Mouse (Mus musculus): Measurements from ENCODE around the gene Lrrc75b.

The Lrrc75b gene

DNA sequence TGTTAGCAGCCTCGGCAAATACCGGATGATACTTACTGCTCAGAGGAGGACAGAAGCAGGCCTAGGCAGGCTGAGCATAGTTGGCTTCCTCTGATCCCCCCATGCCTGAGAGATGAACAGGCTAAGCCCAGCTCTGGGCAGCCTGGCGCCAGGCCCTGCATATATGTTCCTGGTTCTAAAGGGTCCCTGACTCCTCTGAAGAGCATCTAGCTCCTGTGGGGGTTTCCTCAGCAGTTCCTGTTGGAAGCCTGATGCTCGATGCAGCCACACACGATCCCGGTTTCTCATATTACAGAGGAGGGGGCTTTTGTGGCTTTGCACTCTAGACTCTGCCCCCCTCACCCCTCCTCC is 394 bp upstream of the Lrrc75b start:
- H3K36me3 ChIP-seq (ENCODE audit: control insufficient read depth, insufficient read depth, low read length, poor library complexity, severe bottlenecking) = no peaks in the 10 kb centered on the region
- H3K27me3 ChIP-seq (ENCODE audit: control insufficient read depth, insufficient read depth, low read length, poor library complexity, severe bottlenecking) = 0 out of 2 replicates have a peak, but pooled peaks cover 3% of the 10 kb centered on the region
- DNase-seq (ENCODE audit: low read depth, low spot score) = peak; percentile 8

GRCm38 (mm10) chr10:75559041-75559675 is 972 bp downstream of the Lrrc75b start:
- no peak for DNase-seq (ENCODE audit: low read depth, low spot score)
- no peaks in the 10 kb centered on the region for H3K36me3 ChIP-seq (ENCODE audit: control insufficient read depth, insufficient read depth, low read length, poor library complexity, severe bottlenecking)
- 0 out of 2 replicates have a peak, but pooled peaks cover 3% of the 10 kb centered on the region for H3K27me3 ChIP-seq (ENCODE audit: control insufficient read depth, insufficient read depth, low read length, poor library complexity, severe bottlenecking)

- 0 out of 2 replicates have a peak, but pooled peaks cover 3% of the 10 kb centered on the region for H3K27me3 ChIP-seq (ENCODE audit: control insufficient read depth, insufficient read depth, low read length, poor library complexity, severe bottlenecking)
- DNase-seq (ENCODE audit: low read depth, low spot score) = no peak
- no peaks in the 10 kb centered on the region for H3K36me3 ChIP-seq (ENCODE audit: control insufficient read depth, insufficient read depth, low read length, poor library complexity, severe bottlenecking)
These were observed 1.6 kb downstream of the Lrrc75b start for GRCm38 (mm10) chr10:75558515-75558914.

GRCm38 (mm10) chr10:75556026-75556425 is 4.1 kb downstream of the Lrrc75b start:
- DNase-seq (ENCODE audit: low read depth, low spot score) = no peak
- Histone ChIP-seq H3K36me3 (ENCODE audit: control insufficient read depth, insufficient read depth, low read length, poor library complexity, severe bottlenecking) (no peaks in the 10 kb centered on the region), H3K27me3 (ENCODE audit: control insufficient read depth, insufficient read depth, low read length, poor library complexity, severe bottlenecking) (0 out of 2 replicates have a peak, but pooled peaks cover 3% of the 10 kb centered on the region)

GRCm38 (mm10) chr10:75555557-75555956 is 4.6 kb downstream of the Lrrc75b start:
- no peak for DNase-seq (ENCODE audit: low read depth, low spot score)
- H3K27me3 ChIP-seq (ENCODE audit: control insufficient read depth, insufficient read depth, low read length, poor library complexity, severe bottlenecking) = no peaks in the 10 kb centered on the region
- no peaks in the 10 kb centered on the region for H3K36me3 ChIP-seq (ENCODE audit: control insufficient read depth, insufficient read depth, low read length, poor library complexity, severe bottlenecking)

DNA sequence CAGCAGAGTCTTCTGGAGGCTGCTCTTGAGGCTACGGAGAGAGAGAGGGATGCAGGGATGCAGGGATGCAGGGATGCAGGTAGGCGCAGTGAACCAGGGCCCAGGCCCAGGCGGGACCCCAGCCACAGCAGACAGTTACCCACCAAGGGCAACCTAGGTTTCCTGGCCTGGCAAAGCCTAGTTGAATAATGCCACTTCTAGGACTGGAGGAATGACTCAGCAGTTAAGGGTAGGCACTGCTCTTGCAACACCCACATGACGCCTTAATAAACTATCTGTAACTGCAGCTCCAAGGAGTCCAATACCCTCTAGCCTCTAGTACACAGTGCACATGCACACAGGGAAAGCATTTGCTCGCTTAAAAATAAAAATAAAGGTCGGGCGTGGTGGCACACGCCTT is 6.0 kb downstream of the Lrrc75b start:
- no peaks in the 10 kb centered on the region for H3K36me3 ChIP-seq (ENCODE audit: control insufficient read depth, insufficient read depth, low read length, poor library complexity, severe bottlenecking)
- no peak for DNase-seq (ENCODE audit: low read depth, low spot score)
- no peaks in the 10 kb centered on the region for H3K27me3 ChIP-seq (ENCODE audit: control insufficient read depth, insufficient read depth, low read length, poor library complexity, severe bottlenecking)

DNA sequence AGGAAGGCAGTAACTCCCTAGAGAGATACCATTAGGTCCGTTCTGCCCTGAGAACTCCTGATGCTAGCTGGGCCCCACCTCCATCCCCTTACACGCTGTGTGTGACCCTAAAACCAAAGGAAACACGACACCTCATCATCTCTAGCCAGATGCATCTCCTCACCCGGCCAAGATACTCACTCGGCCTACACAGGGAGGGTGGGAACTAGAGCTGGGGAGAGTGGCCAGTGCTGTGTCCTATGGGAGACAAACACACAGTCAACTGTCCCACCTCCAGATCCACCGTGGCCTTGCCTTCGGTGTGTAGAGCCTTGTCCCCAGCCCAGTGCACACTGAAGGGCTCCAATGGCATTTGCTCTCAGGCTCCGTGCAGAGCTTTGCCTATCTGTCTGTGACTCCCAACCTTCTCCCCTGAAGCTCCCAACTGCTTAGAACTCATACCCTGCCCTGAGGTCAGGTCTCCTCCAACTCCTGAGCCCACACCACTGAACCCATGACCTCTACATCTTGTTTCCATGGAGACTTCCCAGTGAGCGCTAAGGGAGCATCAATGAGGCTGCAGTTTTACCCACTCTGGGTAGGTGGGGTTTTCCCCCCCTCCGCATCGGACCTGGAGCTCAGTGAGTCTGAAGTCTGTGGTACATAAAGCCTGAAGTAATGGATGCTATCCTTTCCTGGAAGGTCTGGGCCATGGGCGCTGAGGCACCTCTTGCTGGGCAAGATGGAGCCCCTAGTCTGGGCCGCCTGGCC is 7.3 kb downstream of the Lrrc75b start:
- no peak for DNase-seq (ENCODE audit: low read depth, low spot score)
- H3K36me3 ChIP-seq (ENCODE audit: control insufficient read depth, insufficient read depth, low read length, poor library complexity, severe bottlenecking) = no peaks in the 10 kb centered on the region
- no peaks in the 10 kb centered on the region for H3K27me3 ChIP-seq (ENCODE audit: control insufficient read depth, insufficient read depth, low read length, poor library complexity, severe bottlenecking)

GRCm38 (mm10) chr10:75552106-75552505 is 8.0 kb downstream of the Lrrc75b start:
- Histone ChIP-seq H3K36me3 (ENCODE audit: control insufficient read depth, insufficient read depth, low read length, poor library complexity, severe bottlenecking) (no peaks in the 10 kb centered on the region), H3K27me3 (ENCODE audit: control insufficient read depth, insufficient read depth, low read length, poor library complexity, severe bottlenecking) (no peaks in the 10 kb centered on the region)
- DNase-seq (ENCODE audit: low read depth, low spot score) = no peak

DNA sequence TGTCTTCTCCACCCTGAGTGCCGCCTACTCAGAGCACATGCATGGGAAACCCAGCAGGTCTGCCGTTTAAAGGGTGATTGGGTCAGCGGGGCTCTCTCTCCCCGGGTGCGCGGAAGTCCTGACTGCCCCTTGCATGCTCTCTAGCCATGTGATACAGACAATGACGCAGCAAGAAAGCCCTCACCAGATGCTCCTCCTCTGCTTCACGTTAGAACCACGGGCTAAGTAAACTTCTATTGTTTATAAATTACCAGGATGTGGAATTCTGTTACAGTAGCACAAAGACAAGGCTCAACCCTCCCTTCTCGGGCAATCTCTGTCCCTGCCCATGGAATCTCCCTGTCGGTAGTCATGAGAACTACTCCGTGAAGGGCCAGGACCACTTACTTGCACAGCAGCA is 9.0 kb downstream of the Lrrc75b start:
- Histone ChIP-seq H3K36me3 (ENCODE audit: control insufficient read depth, insufficient read depth, low read length, poor library complexity, severe bottlenecking) (no peaks in the 10 kb centered on the region), H3K27me3 (ENCODE audit: control insufficient read depth, insufficient read depth, low read length, poor library complexity, severe bottlenecking) (no peaks in the 10 kb centered on the region)
- no peak for DNase-seq (ENCODE audit: low read depth, low spot score)

GRCm38 (mm10) chr10:75549886-75550285 is 10.2 kb downstream of the Lrrc75b start:
- no peaks in the 10 kb centered on the region for H3K36me3 ChIP-seq (ENCODE audit: control insufficient read depth, insufficient read depth, low read length, poor library complexity, severe bottlenecking)
- H3K27me3 ChIP-seq (ENCODE audit: control insufficient read depth, insufficient read depth, low read length, poor library complexity, severe bottlenecking) = no peaks in the 10 kb centered on the region

GRCm38 (mm10) chr10:75548486-75548885 is 11.6 kb downstream of the Lrrc75b start:
- Histone ChIP-seq H3K36me3 (ENCODE audit: control insufficient read depth, insufficient read depth, low read length, poor library complexity, severe bottlenecking) (no peaks in the 10 kb centered on the region), H3K27me3 (ENCODE audit: control insufficient read depth, insufficient read depth, low read length, poor library complexity, severe bottlenecking) (no peaks in the 10 kb centered on the region)
- DNase-seq (ENCODE audit: low read depth, low spot score) = no peak

More at GRCm38 (mm10) chr10:75549886-75550285, 10.2 kb downstream of the Lrrc75b start:
- DNase-seq (ENCODE audit: low read depth, low spot score) = no peak

- DNase-seq (ENCODE audit: low read depth, low spot score) = no peak
- Histone ChIP-seq H3K27me3 (ENCODE audit: control insufficient read depth, insufficient read depth, low read length, poor library complexity, severe bottlenecking) (no peaks in the 10 kb centered on the region), H3K36me3 (ENCODE audit: control insufficient read depth, insufficient read depth, low read length, poor library complexity, severe bottlenecking) (no peaks in the 10 kb centered on the region)
These were observed 12.2 kb downstream of the Lrrc75b start for GRCm38 (mm10) chr10:75547901-75548300.

GRCm38 (mm10) chr10:75536123-75536522 is 24.0 kb downstream of the Lrrc75b start:
- Histone ChIP-seq H3K27me3 (ENCODE audit: control insufficient read depth, insufficient read depth, low read length, poor library complexity, severe bottlenecking) (no peaks in the 10 kb centered on the region), H3K36me3 (ENCODE audit: control insufficient read depth, insufficient read depth, low read length, poor library complexity, severe bottlenecking) (peaks cover 5% of the 10 kb centered on the region)
- no peak for DNase-seq (ENCODE audit: low read depth, low spot score)

DNA sequence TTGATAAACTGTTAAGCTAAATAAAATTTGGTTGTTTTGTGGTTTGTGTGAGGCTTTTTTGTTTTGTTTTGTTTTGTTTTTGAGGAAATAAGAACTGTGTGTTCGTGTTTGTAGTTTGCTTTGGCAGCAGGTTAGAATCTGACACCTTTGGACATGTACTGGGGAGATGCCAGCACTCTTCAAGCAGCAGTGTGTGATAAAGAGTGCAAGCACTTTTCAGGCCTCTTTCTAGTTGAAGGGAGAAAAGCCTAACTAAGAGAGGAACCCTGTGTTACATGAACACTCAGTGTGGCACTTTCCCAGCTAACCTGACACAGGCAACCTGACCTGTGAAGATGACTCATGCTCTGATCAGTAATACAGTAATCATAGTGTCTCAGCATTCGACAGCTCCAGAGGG is 24.7 kb downstream of the Lrrc75b start:
- Histone ChIP-seq H3K36me3 (ENCODE audit: control insufficient read depth, insufficient read depth, low read length, poor library complexity, severe bottlenecking) (peaks cover 5% of the 10 kb centered on the region), H3K27me3 (ENCODE audit: control insufficient read depth, insufficient read depth, low read length, poor library complexity, severe bottlenecking) (no peaks in the 10 kb centered on the region)
- no peak for DNase-seq (ENCODE audit: low read depth, low spot score)

DNA sequence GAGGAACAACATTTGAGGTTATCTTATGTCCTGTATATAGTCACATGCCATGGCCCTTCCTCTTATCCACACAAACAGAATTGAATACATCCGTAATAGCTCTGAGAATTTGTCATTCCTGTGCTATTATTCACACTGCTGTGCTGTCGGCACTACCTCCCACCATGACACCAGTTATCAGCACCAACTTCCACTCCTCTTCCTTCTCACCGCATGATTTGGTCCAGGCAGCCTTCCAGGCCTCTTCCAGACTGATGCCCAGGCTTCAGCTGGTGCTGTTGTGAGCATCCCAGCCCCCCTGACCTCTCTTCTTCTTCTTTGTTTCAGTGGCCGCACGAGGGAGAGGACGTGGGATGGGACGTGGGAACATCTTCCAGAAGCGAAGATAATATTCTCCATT is 25.2 kb downstream of the Lrrc75b start:
- Histone ChIP-seq H3K36me3 (ENCODE audit: control insufficient read depth, insufficient read depth, low read length, poor library complexity, severe bottlenecking) (peaks cover 5% of the 10 kb centered on the region), H3K27me3 (ENCODE audit: control insufficient read depth, insufficient read depth, low read length, poor library complexity, severe bottlenecking) (no peaks in the 10 kb centered on the region)
- no peak for DNase-seq (ENCODE audit: low read depth, low spot score)
